Mouse (Mus musculus) duodenum, adult 2 months (tissue): Measurements from ENCODE around the gene Ccnjl. TPM values are rescaled to one million over a fixed set of nuclear protein-coding genes. Genes with fewer than 3 reads are reported as not detected.

Experiments
- polyA plus RNA-seq: library from polyadenylated mRNA; depleted of rRNA; stranded (reverse); fragments of >200 nt; gene quantifications from 2 replicates; pipeline ENCODE4 v1.2.3, GENCODE M21; 2012; ENCODE audit warnings: low replicate concordance; rRNA removed

Gene Ccnjl
- 5.3 and 8.7 TPM in 2 replicates for polyA plus RNA-seq

DNA sequence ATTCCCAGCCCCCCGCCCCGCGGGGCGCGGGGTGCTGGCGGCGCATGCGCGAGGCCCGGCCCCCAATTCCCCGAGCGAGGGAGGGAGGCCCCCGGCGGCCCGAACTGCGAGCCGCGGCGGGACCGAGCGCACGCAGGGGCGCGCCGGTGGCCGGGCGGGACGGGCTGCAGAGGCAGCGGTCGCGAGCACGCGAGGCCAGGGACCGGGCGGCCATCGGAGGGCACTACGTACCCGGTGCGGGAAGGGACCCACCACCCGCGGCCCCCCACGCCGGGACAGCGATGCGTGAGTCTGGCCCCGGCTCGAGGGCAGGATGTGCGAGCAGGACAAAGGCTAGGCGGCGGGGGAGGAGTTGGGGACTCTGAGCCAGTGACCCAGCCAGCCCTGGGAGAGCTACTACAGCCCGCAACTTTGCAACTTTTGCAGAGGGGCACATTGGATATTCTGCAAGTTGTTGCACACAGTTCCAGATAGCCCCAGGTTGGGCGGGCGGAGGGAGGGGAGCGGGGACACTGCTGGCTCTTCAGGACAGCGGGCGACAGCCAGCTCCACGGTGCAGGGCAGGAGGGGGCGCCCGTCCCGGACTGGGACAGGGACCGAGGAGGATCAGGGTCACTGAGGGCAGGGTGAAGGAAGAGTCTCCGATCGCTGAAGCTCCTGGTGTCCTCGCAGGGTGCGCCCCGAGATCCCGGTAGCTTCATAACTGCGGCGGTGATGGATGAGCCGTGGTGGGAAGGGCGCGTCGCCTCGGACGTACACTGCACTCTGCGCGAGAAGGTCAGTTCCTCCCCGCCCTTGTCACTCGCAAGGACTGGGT is at the start of gene Ccnjl:
Gene Ccnjl (plus strand): TSS at position 102 of the 817 bp plus-strand sequence.

DNA sequence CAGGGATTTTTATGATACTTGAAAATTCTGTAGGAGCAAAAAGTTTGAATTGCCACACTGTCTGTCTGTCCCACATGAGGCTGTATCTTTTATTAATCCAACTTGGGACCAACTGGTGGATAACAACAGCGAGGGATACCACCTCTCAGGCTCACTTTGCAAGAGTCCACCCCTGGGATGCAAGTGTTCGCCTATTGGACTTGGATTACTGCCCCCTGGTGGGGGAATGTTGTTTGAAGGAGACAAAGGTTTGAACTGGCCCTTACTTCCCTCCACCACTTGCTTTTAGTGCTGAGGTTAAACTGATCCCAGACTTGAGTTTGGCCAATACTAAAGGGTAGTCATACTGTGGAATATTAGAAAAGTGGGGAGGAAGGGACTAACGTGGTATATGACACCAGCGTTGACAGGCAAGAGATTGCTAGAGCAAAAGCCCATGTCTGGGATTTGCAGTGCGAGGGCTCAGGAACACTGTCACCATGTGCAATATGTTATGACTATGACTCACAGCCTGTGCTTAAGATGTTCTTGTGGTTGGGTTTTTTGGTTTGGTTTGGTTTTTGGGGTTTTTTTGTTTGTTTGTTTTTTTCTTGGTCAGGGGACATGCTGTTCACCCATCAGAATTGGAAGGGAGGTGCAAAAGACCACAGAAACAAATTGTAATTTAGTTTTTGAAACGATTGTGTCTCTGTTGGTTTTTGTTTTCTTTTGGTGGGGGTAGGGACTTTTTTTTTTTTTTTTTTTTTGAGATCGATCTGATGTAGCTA is 57.9 kb downstream of the Ccnjl start, which contains the start of gene 4933415A04Rik:
Gene 4933415A04Rik (plus strand): TSS at position 717 of the 767 bp plus-strand sequence.

DNA sequence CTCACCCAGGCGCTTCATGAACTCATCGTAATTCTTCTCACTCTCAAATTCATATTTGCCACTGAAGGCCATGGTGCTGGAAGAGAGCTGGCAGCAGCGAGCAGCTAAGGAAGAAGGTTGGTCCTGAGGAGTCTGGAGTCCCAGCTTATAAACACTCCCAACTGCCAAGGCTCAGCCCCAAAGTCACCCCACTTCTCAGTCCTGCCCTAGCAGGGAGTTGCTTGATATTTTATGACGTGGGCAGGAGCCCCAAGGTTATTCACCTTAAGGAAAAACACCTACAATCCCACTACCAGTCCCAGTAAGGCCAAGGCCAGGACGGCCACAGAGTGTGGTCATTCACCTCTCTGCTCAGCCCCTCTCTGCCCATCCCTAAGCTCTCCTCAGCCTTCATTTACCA is 72.9 kb downstream of the Ccnjl start, which contains the start of gene Fabp6:
Gene Fabp6 (minus strand): TSS at position 101 of the 400 bp plus-strand sequence.

Other genes starting within 250 kb of the Ccnjl start
- gene Pttg1, start 102.5 kb upstream of the Ccnjl start, polyA plus RNA-seq = 6.1 and 6.7 TPM in 2 replicates
- 1.2 TPM in 2 replicates for gene Slu7, start 95.0 kb upstream of the Ccnjl start, polyA plus RNA-seq
- gene C1qtnf2, start 54.5 kb upstream of the Ccnjl start, polyA plus RNA-seq = 4.7 and 4.8 TPM in 2 replicates
- gene 4933415A04Rik, start 58.3 kb downstream of the Ccnjl start, polyA plus RNA-seq = 0.60 and 0.81 TPM in 2 replicates
- gene Fabp6, start 72.8 kb downstream of the Ccnjl start, polyA plus RNA-seq = not detected in 2 replicates
- 4.0 and 10.8 TPM in 2 replicates for gene Pwwp2a, start 153.2 kb downstream of the Ccnjl start, polyA plus RNA-seq
- gene Ttc1, start 219.2 kb downstream of the Ccnjl start, polyA plus RNA-seq = 2.3 and 2.8 TPM in 2 replicates